Mouse (Mus musculus) v-Abl transformed pro-B cells (cell line): ENCODE measurements around the gene C1qc.

Experiments
- in situ Hi-C, 2 experiments: fragments of 400-800 bp; cut with MboI; formaldehyde crosslinking; loops; one replicate each; pipeline ENCODE4 v1.15.1; 2025; ENCODE audit not compliant: unreplicated experiment in 2 of 2

Gene C1qc

DNA sequence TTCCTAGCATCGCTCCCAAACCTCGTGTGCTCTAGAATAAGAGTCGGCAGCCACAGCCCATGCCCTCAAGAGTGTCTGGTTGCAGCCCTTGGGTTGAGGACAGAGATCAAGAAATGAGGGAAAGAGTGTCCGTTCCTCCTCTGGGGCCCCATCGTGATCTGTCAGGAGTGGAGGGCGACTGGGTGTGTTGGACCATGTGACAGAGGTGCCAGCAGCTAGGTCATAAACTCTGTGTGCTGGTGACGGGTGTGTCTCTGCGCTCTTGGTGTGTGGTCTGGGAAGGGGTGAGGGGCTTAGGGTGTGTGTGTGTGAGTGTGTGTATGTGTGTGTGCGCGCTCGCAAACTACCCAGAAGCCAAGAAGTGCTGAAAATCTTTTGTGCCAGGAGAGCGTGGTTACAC is 39.9 kb downstream of the C1qc start:
- in situ Hi-C loops = no loop called here

GRCm38 (mm10) chr4:136852119-136852518 is 40.7 kb downstream of the C1qc start:
- in situ Hi-C loops = no loop called here

DNA sequence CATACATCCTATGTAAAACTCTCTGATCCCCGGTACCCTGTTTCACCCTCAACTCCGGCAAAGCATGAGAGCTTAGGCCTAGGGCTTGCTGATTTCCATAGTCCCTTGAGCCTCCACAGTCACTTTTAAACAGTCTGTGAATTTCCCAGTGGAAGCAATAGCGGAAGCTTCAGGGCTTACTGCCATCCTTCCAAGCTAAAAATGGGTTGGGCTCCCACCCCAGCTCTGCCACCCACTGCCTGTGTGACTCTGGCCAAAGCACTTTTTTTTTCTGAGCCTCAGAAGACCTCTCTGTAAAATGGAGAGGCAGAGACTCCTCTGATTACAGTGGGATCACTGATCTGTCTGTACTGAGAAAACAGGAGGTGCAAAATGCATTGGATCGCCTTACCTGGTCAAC is 44.3 kb downstream of the C1qc start:
- in situ Hi-C loops = loop anchor here in 1 of 2 experiments (25.0 kb wide), 2 partner anchors 411 to 586 kb away; no protein-coding TSS in a partner anchor

- in situ Hi-C loops = loop anchor here in 1 of 2 experiments (25.0 kb wide), 2 partner anchors 410 to 585 kb away; no protein-coding TSS in a partner anchor
These were observed 45.7 kb downstream of the C1qc start for GRCm38 (mm10) chr4:136847166-136847565.

- in situ Hi-C loops = loop anchor here in 1 of 2 experiments (25.0 kb wide), 2 partner anchors 406 to 581 kb away; no protein-coding TSS in a partner anchor
These were observed 50.1 kb downstream of the C1qc start for GRCm38 (mm10) chr4:136842802-136843201.

DNA sequence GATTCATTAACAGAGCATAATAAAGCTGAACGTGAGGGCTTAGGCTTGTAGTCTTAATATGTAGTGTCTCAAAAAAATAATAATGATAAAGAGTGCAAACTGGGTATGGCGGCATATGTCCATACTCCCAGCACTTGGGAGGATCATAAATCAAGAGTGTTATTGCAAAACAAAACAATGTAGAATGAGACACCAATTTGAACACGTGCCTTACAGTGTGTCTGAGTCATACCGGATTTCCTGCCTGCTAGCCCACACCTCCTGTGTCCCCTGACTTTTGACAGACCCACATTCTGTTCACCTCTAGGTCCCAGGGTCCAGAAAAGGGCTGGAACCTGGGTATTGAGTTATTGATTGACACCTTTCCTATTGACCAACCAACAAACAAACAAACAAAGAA is 50.8 kb downstream of the C1qc start:
- in situ Hi-C loops = loop anchor here in 1 of 2 experiments (25.0 kb wide), 2 partner anchors 405 to 580 kb away; no protein-coding TSS in a partner anchor

DNA sequence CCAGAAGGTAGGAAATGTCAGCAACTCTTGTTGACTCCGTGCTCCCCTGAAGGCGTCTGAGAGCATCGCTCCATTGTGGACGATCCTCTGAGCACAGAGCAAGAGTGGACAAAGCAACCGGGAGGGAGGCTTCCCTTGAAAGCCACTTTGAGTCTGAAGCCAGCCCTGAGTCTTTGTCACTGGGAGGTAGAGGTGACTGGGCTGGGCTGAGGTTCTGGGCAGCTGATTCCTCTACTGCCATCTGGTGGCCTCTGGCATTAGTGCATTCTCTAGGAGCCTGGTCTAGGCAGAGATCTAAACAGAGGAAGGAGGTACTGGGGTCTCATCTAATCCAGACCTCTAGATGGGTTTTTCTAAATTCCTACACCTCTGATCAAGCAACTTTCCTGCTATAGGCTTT is 51.8 kb downstream of the C1qc start:
- in situ Hi-C loops = loop anchor here in 1 of 2 experiments (25.0 kb wide), 2 partner anchors 404 to 579 kb away; no protein-coding TSS in a partner anchor
